Mouse (Mus musculus) thymus, postnatal 10 days (tissue): ENCODE results near the gene Cdc42ep2.

Source experiments
- DNase-seq, 2 experiments: peaks; one replicate each; pipeline ENCODE4 v3.0.0; 2021; ENCODE audit warnings: low spot score in 2 of 2

Cdc42ep2 gene

DNA sequence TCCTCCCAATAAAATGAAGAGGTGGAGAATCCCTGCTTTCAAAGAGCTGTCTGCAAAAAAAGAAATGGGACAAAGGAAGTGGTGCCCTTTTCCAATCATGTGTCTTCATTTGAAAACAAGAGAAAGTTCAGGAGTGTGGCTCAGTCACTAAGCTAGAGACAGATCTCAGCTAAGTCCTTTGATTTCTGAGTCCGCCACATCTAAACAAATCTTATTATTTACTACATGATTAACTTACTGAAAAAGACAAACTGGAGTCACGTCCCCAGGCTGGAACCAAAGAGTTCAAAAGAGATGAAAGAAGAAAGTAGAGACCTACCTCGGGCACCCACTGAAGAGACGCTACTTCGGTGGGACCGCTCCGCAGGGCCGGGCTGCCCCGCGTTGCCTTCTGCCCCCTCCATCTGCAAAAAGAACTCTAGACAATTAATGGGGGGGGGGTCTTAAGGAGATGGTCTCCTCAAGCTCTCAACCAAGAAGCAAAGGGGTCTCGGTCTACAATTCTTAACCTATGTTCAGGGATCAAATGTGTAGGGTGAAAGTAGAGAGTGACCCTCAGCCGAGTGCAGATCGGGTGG is 50.1 kb downstream of the Cdc42ep2 start:
- DNase-seq: no peak

DNA sequence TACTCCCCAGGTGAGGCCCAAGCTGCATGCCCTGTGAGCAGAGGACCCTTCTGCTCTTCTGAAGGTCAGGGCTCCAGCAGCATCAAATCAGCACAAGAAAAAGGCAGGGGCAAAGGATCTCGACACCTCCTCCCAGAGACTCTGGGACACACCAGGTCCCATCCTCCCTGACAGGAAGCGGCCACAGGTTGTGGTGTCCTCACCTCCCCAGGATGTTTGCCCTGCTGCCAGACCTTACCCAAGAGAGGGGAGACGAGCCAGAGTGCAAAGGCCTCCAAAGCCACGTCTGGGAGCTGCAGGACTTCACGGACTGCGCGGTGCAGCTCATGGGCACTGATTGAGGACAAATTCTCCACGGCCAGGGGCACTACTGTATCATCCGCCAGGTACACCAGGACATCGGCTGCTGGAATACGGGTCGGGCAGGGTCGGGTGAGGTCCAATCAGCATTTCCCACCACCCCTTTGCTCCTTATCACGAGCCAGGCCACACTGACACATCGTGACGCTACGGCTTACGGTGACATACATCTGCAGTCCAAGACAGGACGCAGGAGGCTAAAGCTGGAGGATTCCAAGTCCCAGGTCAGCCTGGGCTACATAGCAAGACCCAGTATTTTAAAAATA is 51.6 kb downstream of the Cdc42ep2 start:
- no peak for DNase-seq

DNA sequence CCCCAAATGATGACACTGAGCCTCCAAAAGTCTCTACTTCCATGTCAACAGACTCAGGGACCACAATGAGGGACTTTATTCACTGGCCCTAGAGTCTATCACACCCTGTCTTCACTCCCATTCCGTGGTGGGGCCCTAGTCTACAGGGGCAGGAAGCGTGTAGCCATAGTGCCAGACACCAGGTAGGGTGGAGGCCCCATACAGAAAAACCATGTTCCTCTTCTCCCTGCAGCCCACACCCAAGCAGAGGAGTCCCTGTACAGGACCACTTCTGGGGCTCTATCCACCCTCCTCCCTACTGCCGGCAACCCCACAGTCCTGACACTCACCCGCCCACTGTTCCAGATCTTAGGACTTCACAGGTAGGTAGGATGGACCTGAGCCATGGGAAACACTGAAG is 52.1 kb downstream of the Cdc42ep2 start:
- peak in 1 of 2 experiments; percentile 44 for DNase-seq

GRCm38 (mm10) chr19:5871683-5872082 is 52.9 kb downstream of the Cdc42ep2 start:
- no peak for DNase-seq

GRCm38 (mm10) chr19:5871273-5871672 is 53.3 kb downstream of the Cdc42ep2 start:
- peak; percentile 65 for DNase-seq

DNA sequence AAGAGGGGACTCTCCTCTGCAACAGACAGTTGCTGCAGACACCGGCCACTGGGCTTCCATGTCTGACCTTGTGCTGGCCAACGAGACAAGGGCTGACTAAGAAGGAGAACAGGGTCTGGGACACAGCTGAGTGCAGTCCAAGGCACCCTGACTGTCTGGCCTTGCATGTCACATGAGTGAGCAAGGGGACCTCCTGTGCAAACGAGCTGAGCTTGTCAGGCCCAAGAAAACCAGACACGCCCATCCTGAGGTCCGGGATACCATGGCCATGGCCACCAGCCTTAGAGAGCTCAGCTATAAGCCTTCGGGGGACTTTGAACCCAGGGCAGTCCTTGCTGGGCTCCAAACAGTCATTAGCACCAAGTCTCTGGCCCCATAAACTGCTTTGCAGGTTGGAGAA is 56.5 kb downstream of the Cdc42ep2 start:
- DNase-seq: no peak
